Comparison of ENCODE assay signal across 11 mouse cellular contexts in genomic region chr7:44461503-44462217, GRCm38 (mm10). TPM values are rescaled to one million over a fixed set of nuclear protein-coding genes. Genes with fewer than 3 reads are reported as not detected.
DNase-seq lines count a peak whose midpoint lies in the region; ATAC-seq and TF ChIP-seq lines count a peak whose summit lies in the region.
"Had no signal": no experiment of that assay in that cellular context is flagged by ENCODE, and none has a peak within 500 bp of the region (broad histone marks: within the 10 kb centered on the region; RNA-seq: fewer than 3 reads in every experiment).

No protein-coding gene starts in this region.

- H3K36me3 ChIP-seq in kidney, embryonic 15.5 days, result no peaks in the 10 kb centered on the region
- H3K36me3 ChIP-seq in testis, adult 2 months (ENCODE audit: control insufficient read depth, insufficient read depth, low read length), result no peaks in the 10 kb centered on the region
- no peaks in the 10 kb centered on the region for H3K36me3 ChIP-seq in liver, embryonic 12.5 days
- H3K36me3 ChIP-seq: liver, embryonic 15.5 days had no signal

- peak overlapping the region; percentile 69 for H3K4me2 ChIP-seq in kidney, embryonic 15.5 days
- 0 out of 2 replicates have a peak overlapping the region, but pooled peaks have one; percentile 43 for H3K4me2 ChIP-seq in liver, embryonic 12.5 days
- H3K4me2 ChIP-seq: liver, embryonic 15.5 days had no signal

- H3K9ac ChIP-seq in kidney, embryonic 15.5 days, result no peak overlapping the region
- H3K9ac ChIP-seq in liver, embryonic 12.5 days, result no peak overlapping the region
- H3K9ac ChIP-seq: liver, embryonic 15.5 days had no signal

- no peak for TF ChIP-seq CTCF in testis, adult 2 months (IDR thresholded peaks at IDR 0.05; ENCODE audit: control insufficient read depth, insufficient read depth, insufficient replicate concordance, low read depth, low read length)

- peaks cover 14% of the 10 kb centered on the region for H3K4me1 ChIP-seq in kidney, embryonic 15.5 days
- H3K4me1 ChIP-seq in testis, adult 2 months (ENCODE audit: control insufficient read depth, insufficient read depth, low read length), result peaks cover 4% of the 10 kb centered on the region
- H3K4me1 ChIP-seq in liver, embryonic 12.5 days, result peaks cover 48% of the 10 kb centered on the region

- peak; percentile 10; the same call in 1 of the 2 replicates for TF ChIP-seq POLR2A in testis, adult 2 months (IDR thresholded peaks at IDR 0.05; ENCODE audit: control insufficient read depth, low read depth, low read length)

- H3K27ac ChIP-seq in kidney, embryonic 15.5 days, result no peak overlapping the region
- H3K27ac ChIP-seq in testis, adult 2 months (ENCODE audit: control insufficient read depth, insufficient read depth, low read depth, low read length), result no peak overlapping the region
- H3K27ac ChIP-seq in liver, embryonic 12.5 days, result no peak overlapping the region
- H3K27ac ChIP-seq: kidney, postnatal 0 days; liver, embryonic 15.5 days had no signal

- peaks cover 70% of the 10 kb centered on the region for H3K27me3 ChIP-seq in kidney, embryonic 15.5 days
- H3K27me3 ChIP-seq in testis, adult 2 months (ENCODE audit: control insufficient read depth, insufficient read depth, low read length), result no peaks in the 10 kb centered on the region
- peaks cover 95% of the 10 kb centered on the region for H3K27me3 ChIP-seq in liver, embryonic 12.5 days (replicated peaks)

- DNase-seq in cerebellum, adult 11 months, result peak; percentile 41
- DNase-seq in cerebellum, adult 8-10 months, result no peak
- no peak for DNase-seq in kidney, adult 8-10 months
- DNase-seq in testis, postnatal 14 days (ENCODE audit: low spot score), result no peak
- no peak for DNase-seq in gastrocnemius, postnatal 36 days

- no peak for ATAC-seq in kidney, embryonic 15.5 days (replicated peaks; ENCODE audit: low FRiP score)
- ATAC-seq in liver, embryonic 12.5 days, result no peak

- peak overlapping the region; percentile 38; the same call in 1 of the 2 replicates for H3K4me3 ChIP-seq in kidney, embryonic 15.5 days (replicated peaks)
- no peak overlapping the region for H3K4me3 ChIP-seq in testis, adult 2 months (ENCODE audit: control insufficient read depth, low read depth, low read length)
- no peak overlapping the region for H3K4me3 ChIP-seq in liver, embryonic 12.5 days
- H3K4me3 ChIP-seq: liver, embryonic 15.5 days had no signal

- intact Hi-C loops in gastrocnemius, postnatal 36 days (cut with DNase I), result loop anchor here (5.0 kb wide), 1 partner anchor 84 kb away; no protein-coding TSS in a partner anchor

- 51% methylated on average over 57 of the region's 57 CpGs for WGBS in kidney, embryonic 15.5 days
- WGBS in liver, embryonic 12.5 days (ENCODE audit: insufficient replicate concordance), result 41% methylated on average over 57 of the region's 57 CpGs

- H3K9me3 ChIP-seq in kidney, embryonic 15.5 days (replicated peaks), result no peaks in the 10 kb centered on the region; the same call in 1 of the 2 replicates
- no peaks in the 10 kb centered on the region for H3K9me3 ChIP-seq in liver, embryonic 12.5 days (replicated peaks)
- H3K9me3 ChIP-seq: liver, embryonic 15.5 days had no signal

RNA-seq across cellular contexts. Expression of gene Aspdh, which starts 3.5 kb away (rescaled TPM):
- 3.2 and 3.9 TPM in 2 replicates for polyA plus RNA-seq in kidney, embryonic 15.5 days (2015; fragmentation: Nextera tagmentation; extraction: Ambion mirVana)
- polyA plus RNA-seq in testis, adult 2 months (2012; rRNA removed), result 1.00 and 1.2 TPM in 2 replicates
- 5.5 and 6.4 TPM in 2 replicates for polyA plus RNA-seq in liver, embryonic 12.5 days (2016; fragmentation: Nextera tagmentation; extraction: Ambion mirVana)
- total RNA-seq in gastrocnemius, postnatal 36 days (2021), result not detected
- total RNA-seq: megakaryocyte progenitor cell, adult 5-6 weeks had no signal

RNA-seq across cellular contexts. Expression of gene Josd2, which starts 6.1 kb away (rescaled TPM):
- polyA plus RNA-seq in kidney, embryonic 15.5 days (2015; fragmentation: Nextera tagmentation; extraction: Ambion mirVana), result 72.5 and 78.9 TPM in 2 replicates
- polyA plus RNA-seq in testis, adult 2 months (2012; rRNA removed), result 118 and 120 TPM in 2 replicates
- polyA plus RNA-seq in liver, embryonic 12.5 days (2016; fragmentation: Nextera tagmentation; extraction: Ambion mirVana), result 189 and 194 TPM in 2 replicates
- 10 to 100 TPM; 48.7 to 49.2 TPM for total RNA-seq in gastrocnemius, postnatal 36 days (2021)

RNA-seq across cellular contexts. Expression of gene Lrrc4b, which starts 32.8 kb away (rescaled TPM):
- polyA plus RNA-seq in kidney, embryonic 15.5 days (2015; fragmentation: Nextera tagmentation; extraction: Ambion mirVana), result 0.36 and 0.44 TPM in 2 replicates
- polyA plus RNA-seq in testis, adult 2 months (2012; rRNA removed), result 0.46 and 0.55 TPM in 2 replicates
- polyA plus RNA-seq in liver, embryonic 12.5 days (2016; fragmentation: Nextera tagmentation; extraction: Ambion mirVana), result 0.07 TPM in 1 of 2 replicates, not detected in the other
- total RNA-seq in gastrocnemius, postnatal 36 days (2021), result under 1 TPM in 1 of 2 experiments, not detected in 1; 0.20 TPM
- total RNA-seq: megakaryocyte progenitor cell, adult 5-6 weeks had no signal
- polyA plus RNA-seq: liver, embryonic 15.5 days had no signal

RNA-seq across cellular contexts. Expression of gene Emc10, which starts 34.7 kb away (rescaled TPM):
- 113 and 120 TPM in 2 replicates for polyA plus RNA-seq in kidney, embryonic 15.5 days (2015; fragmentation: Nextera tagmentation; extraction: Ambion mirVana)
- polyA plus RNA-seq in testis, adult 2 months (2012; rRNA removed), result 122 and 127 TPM in 2 replicates
- 70.6 and 74.8 TPM in 2 replicates for polyA plus RNA-seq in liver, embryonic 12.5 days (2016; fragmentation: Nextera tagmentation; extraction: Ambion mirVana)
- total RNA-seq in gastrocnemius, postnatal 36 days (2021), result 10 to 100 TPM; 42.4 to 43.5 TPM

RNA-seq across cellular contexts. Expression of gene Fam71e1, which starts 34.7 kb away (rescaled TPM):
- 14.3 and 16.5 TPM in 2 replicates for polyA plus RNA-seq in kidney, embryonic 15.5 days (2015; fragmentation: Nextera tagmentation; extraction: Ambion mirVana)
- 1,517 and 1,849 TPM in 2 replicates for polyA plus RNA-seq in testis, adult 2 months (2012; rRNA removed)
- 2.8 and 3.3 TPM in 2 replicates for polyA plus RNA-seq in liver, embryonic 12.5 days (2016; fragmentation: Nextera tagmentation; extraction: Ambion mirVana)
- 1 to 10 TPM; 3.9 to 4.4 TPM for total RNA-seq in gastrocnemius, postnatal 36 days (2021)
